Mouse (Mus musculus): ENCODE results near the gene Zfp740. TPM values are rescaled to one million over a fixed set of nuclear protein-coding genes. Genes with fewer than 3 reads are reported as not detected.
A peak's percentile ranks its signal among the peaks of the same experiment; 100 is the strongest.

The Zfp740 gene
- total RNA-seq, 2 experiments from 2014 or later: 26.8 to 29.6 TPM

DNA sequence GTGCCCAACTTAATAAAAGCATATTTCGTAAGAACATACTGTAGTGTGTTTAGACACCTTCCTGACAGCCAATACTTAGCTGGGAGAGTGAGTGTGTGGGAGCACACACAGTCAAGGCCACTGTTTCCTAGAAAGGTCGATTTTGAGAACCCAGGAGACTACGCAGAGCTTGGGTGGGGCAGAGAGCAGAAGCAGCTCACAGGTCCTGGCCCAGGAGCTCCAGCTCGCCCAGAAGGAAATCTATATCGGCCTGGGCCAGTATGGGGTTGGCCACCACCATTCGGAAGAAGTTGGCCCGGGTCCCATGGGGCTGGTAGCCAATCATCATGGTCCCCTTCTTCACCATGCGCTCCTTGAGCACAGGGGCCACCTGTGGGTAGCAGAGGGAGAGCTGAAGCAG lies 25.6 kb upstream of the Zfp740 start:
- intact Hi-C loops (cut with DNase I): no loop called here
- DNase-seq: no peak
- no peak overlapping the region for H3K4me3 ChIP-seq
- H3K27ac ChIP-seq: 0 out of 2 replicates have a peak overlapping the region, but pooled peaks have one; percentile 4
- TF ChIP-seq CTCF (IDR thresholded peaks at IDR 0.05): no peak

DNA sequence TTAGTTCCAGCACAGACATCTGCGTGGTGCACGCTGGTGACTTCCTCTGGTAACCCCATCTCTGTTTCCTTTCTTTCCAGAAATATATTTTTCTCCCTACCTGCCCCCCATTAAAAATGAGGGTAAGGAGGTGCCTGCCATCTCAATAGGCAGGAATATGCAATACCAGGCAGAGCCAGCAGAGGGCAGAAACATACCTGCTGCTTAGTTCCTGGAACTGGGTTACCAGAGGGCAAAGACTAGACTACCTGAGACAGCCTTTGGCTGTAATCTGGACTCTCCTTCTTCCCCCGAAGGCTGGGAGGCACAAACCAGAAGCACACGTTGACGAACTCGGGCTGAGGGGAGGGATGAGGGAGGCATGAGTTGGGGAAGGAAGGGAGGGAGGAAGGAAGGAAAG lies 24.8 kb upstream of the Zfp740 start:
- no peak; the same call in 1 of the 2 replicates for TF ChIP-seq CTCF (IDR thresholded peaks at IDR 0.05)
- peak; percentile 85 for DNase-seq
- Histone ChIP-seq H3K4me3 (no peak overlapping the region), H3K27ac (no peak overlapping the region)
- intact Hi-C loops (cut with DNase I): loop anchor here (1.0 kb wide), 1 partner anchor 46 kb away; no protein-coding TSS in a partner anchor

GRCm38 (mm10) chr15:102179106-102179505 lies 23.9 kb upstream of the Zfp740 start:
- DNase-seq: no peak
- intact Hi-C loops (cut with DNase I): no loop called here
- Histone ChIP-seq H3K27ac (no peak overlapping the region), H3K4me3 (no peak overlapping the region)
- no peak for TF ChIP-seq CTCF (IDR thresholded peaks at IDR 0.05)

- no peak overlapping the region for H3K27ac ChIP-seq
- TF ChIP-seq CTCF (IDR thresholded peaks at IDR 0.05): no peak
- intact Hi-C loops (cut with DNase I): no loop called here
- DNase-seq: no peak
- no peak overlapping the region for H3K4me3 ChIP-seq
Observed at GRCm38 (mm10) chr15:102179924-102180323, 23.1 kb upstream of the Zfp740 start.

GRCm38 (mm10) chr15:102183076-102183475 lies 20.0 kb upstream of the Zfp740 start:
- DNase-seq: no peak
- TF ChIP-seq CTCF (IDR thresholded peaks at IDR 0.05): no peak
- Histone ChIP-seq H3K4me3 (no peak overlapping the region), H3K27ac (no peak overlapping the region)
- intact Hi-C loops (cut with DNase I): no loop called here

DNA sequence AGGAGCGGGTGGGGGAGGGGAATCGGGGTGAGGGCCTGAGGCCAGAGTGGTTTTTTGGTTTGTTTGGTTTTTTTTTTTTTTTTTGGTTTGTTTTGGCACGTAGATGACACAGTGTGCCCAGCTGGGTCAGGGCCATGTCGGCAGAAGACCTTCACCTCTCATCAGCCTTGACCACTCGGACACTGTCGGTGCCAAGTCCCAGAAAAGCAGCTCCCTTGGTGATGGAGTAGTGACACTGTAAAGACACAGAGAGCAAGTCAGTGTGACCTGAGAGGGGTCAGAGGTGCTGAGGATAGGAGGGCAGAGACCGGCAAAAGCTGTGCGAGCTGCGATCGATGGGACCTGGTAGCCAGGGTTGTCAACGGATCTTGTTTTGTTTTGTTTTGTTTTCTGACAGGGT lies 16.8 kb upstream of the Zfp740 start:
- intact Hi-C loops (cut with DNase I): no loop called here
- Histone ChIP-seq H3K27ac (no peak overlapping the region), H3K4me3 (no peak overlapping the region)
- no peak for DNase-seq
- TF ChIP-seq CTCF (IDR thresholded peaks at IDR 0.05): no peak

DNA sequence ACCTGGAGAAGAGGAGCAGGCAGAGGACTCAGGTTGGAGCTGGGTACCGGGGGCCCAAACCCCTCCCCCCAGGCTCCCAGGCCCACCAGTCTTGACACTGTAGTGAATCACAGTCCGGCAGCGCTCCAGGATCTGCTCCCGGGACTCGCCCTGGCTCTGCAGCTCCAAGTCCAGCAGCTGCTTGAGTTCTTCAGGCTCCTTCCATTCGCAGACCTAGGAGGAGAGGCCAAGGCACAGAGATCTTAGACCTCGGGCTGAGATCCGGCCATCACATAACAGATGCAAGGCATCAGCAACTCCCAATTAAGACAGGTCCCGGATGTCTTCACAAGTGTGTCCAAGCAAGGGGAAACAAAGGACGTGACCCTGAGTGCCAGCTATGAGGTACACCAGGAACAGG lies 15.0 kb upstream of the Zfp740 start:
- no peak for TF ChIP-seq CTCF (IDR thresholded peaks at IDR 0.05)
- H3K27ac ChIP-seq: no peak overlapping the region
- intact Hi-C loops (cut with DNase I): no loop called here
- no peak overlapping the region for H3K4me3 ChIP-seq
- DNase-seq: peak; percentile 68

- TF ChIP-seq CTCF (IDR thresholded peaks at IDR 0.05): no peak
- no peak overlapping the region for H3K4me3 ChIP-seq
- intact Hi-C loops (cut with DNase I): no loop called here
- H3K27ac ChIP-seq: no peak overlapping the region
- no peak for DNase-seq
Observed at GRCm38 (mm10) chr15:102188883-102189282, 14.2 kb upstream of the Zfp740 start.

DNA sequence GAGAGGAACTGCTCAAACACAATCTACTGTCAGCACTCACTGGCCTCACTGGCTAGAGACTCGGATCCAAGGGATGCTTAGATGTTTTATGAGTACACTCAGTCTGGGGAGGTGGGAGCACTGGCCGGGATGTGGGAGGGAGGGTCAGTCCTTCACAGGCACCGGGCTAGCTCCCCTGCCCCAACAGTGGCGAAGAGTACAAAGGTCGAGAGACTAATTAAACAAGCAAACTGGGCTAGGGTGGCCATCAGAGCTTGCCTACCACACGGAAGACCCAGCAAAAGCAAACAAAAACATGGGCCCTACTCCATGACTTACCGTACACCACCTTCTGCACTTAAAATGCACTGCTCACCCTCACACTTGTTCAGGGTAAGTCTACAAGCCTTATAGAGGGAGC lies 11.3 kb upstream of the Zfp740 start:
- H3K4me3 ChIP-seq: no peak overlapping the region
- TF ChIP-seq CTCF (IDR thresholded peaks at IDR 0.05): no peak
- H3K27ac ChIP-seq: no peak overlapping the region
- no peak for DNase-seq
- intact Hi-C loops (cut with DNase I): no loop called here

DNA sequence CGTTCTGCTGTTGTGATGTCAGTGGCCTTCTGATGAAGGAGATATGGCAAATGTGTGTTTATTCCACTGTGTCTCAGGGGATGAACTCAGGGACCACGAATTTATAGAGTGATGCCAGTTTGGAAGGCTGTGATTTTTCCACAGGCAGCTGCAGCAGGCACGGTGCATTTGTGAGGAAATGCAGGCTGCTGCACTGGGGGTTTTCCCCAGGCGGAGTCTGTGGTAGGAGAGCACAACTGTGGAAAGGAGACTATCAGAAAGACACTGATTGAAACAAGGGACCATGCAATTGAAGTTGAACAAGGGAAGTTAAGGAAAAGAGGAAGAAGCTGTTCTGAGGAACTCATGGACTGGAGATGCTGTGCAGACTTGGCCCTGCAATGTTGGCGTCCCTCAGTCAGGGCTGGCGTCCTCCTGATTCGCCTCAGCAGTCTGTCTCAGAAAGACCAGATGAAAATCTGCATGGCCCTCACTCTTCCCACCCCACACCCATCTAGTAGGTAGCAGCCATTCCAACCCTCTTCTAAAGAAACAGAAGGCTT lies 10.7 kb upstream of the Zfp740 start:
- peak overlapping the region; percentile 20; the same call in 1 of the 2 replicates for H3K27ac ChIP-seq
- no peak overlapping the region for H3K4me3 ChIP-seq
- TF ChIP-seq CTCF (IDR thresholded peaks at IDR 0.05): no peak
- no peak for DNase-seq
- intact Hi-C loops (cut with DNase I): no loop called here

DNA sequence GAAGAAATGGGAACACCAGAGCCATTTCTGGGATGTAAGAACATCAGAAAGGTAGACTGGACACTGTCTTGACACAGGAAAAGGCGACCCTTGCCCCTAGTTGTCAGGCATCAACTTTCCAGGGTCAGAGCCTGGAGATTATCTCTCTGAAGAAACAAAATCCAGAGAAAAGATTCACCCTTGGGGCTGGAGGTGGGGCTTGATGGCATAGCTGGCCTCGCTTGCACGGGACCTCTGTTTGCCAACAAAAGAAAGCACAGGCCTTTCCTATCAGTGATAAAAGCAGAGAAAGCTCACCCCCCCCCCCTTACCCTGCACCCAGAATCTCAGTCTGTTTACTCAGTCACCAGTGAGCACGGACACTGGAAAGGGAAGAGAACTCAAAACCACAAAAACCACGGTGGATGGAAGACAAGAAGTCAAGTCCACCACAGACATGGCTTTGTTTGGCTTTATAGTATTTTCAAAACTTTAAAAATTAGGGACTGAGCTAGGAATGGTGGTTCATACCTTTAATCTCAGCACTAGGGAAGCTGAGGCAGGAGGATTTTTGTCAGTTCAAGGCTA lies 10.1 kb upstream of the Zfp740 start:
- peak overlapping the region; percentile 20; the same call in 1 of the 2 replicates for H3K27ac ChIP-seq

DNA sequence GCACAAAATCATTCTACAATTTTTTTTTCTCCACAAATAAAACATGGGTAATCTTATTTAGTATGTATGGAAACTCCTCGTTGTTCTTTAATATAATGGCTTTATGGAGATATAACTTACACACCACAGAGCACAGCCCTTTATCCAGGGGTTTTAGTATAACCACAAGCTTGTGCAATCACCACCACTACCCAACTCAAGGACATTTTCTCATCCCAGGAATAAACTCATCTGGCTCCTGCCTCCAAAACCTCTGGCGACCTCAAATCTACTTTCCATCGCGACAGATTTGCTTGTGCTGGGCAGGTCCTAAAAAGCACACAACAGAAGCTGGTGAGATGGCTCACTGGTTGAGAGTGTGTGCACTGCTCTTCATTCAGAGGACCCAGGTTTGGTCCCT lies 9.4 kb upstream of the Zfp740 start:
- Histone ChIP-seq H3K27ac (no peak overlapping the region), H3K4me3 (no peak overlapping the region)
- DNase-seq: no peak
- intact Hi-C loops (cut with DNase I): no loop called here
- TF ChIP-seq CTCF (IDR thresholded peaks at IDR 0.05): no peak

More for the DNA sequence above, 10.1 kb upstream of the Zfp740 start:
- intact Hi-C loops (cut with DNase I): no loop called here
- TF ChIP-seq CTCF (IDR thresholded peaks at IDR 0.05): no peak
- no peak for DNase-seq
- no peak overlapping the region for H3K4me3 ChIP-seq

DNA sequence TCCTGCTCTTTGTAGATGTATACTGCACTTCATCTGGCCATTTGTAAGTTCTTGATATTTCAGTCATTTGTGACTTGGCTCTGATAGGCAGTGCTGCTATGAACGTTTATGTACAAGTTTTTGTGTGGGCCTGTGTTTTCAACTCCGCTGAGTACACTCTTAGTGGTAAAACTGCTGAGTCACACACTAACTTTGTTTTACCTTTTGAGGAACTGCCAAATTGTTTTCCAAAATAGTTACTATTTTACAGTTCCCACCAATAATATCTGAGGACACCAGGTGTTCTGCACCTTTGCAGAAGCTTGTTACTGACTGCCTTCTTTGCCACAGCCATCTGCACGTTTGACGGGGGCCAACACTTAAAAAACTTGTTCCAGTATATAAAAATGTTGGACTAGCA lies 8.6 kb upstream of the Zfp740 start:
- Histone ChIP-seq H3K4me3 (no peak overlapping the region), H3K27ac (no peak overlapping the region)
- intact Hi-C loops (cut with DNase I): no loop called here
- no peak for TF ChIP-seq CTCF (IDR thresholded peaks at IDR 0.05)
- no peak for DNase-seq

DNA sequence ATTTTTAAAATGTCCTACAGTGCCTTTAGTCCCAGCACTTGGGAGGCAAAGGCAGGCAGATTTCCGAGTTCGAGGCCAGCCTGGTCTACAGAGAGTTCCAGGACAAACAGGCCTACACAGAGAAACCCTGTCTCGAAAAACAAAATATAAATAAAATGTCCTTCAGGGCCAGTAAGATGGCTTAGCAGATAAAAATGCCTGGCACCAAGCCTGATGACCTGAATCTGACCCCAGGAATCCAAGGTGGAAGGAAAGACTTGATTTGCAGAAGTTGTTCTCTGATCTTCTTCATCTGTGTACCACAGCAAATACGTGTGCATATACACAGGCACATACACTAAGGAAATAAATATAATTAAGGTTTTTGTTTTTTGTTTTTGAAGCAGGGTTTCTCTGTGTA lies 7.7 kb upstream of the Zfp740 start:
- no peak for DNase-seq
- no peak for TF ChIP-seq CTCF (IDR thresholded peaks at IDR 0.05)
- intact Hi-C loops (cut with DNase I): no loop called here
- Histone ChIP-seq H3K27ac (no peak overlapping the region), H3K4me3 (no peak overlapping the region)

Data from gastrocnemius, adult 2 months (tissue).